Comparison of ENCODE assay signal across 11 mouse cellular contexts in genomic region chr6:87534855-87535575, GRCm38 (mm10). TPM values are rescaled to one million over a fixed set of nuclear protein-coding genes. Genes with fewer than 3 reads are reported as not detected.
A peak's percentile ranks its signal among the peaks of the same experiment; 100 is the strongest.
DNase-seq lines count a peak whose midpoint lies in the region; ATAC-seq and TF ChIP-seq lines count a peak whose summit lies in the region.
"Had no signal": no experiment of that assay in that cellular context is flagged by ENCODE, and none has a peak within 500 bp of the region (broad histone marks: within the 10 kb centered on the region; RNA-seq: fewer than 3 reads in every experiment).

No protein-coding gene starts in this region.

- peak; percentile 56 for ATAC-seq in megakaryocyte, adult 5-6 weeks (ENCODE audit: poor library complexity, severe bottlenecking)

- DNase-seq in spleen, adult 2 months (ENCODE audit: low read depth in 1 of 2, low spot score in 2 of 2), result peak; percentile 40 to 68
- no peak for DNase-seq in spleen, adult 12 weeks (ENCODE audit: low spot score)
- peak; percentile 52 to 64 for DNase-seq in thymus, postnatal 36 days
- no peak for DNase-seq in urinary bladder, postnatal 10 days (ENCODE audit: low spot score)
- DNase-seq in gastrocnemius, adult 2 months, result no peak
- DNase-seq in cerebellum, postnatal 36 days, result no peak
- DNase-seq: kidney, postnatal 36 days had no signal

- peaks cover 61% of the 10 kb centered on the region for H3K4me1 ChIP-seq in spleen, adult 2 months (ENCODE audit: control insufficient read depth, insufficient read depth, insufficient read length)
- peaks cover 15% of the 10 kb centered on the region for H3K4me1 ChIP-seq in bone marrow, adult 2 months (ENCODE audit: control insufficient read depth, insufficient read depth, low read length)

- no peak for TF ChIP-seq CTCF in spleen, adult 2 months (IDR thresholded peaks at IDR 0.05; ENCODE audit: extremely low read depth, insufficient read depth, insufficient read length, insufficient replicate concordance)
- TF ChIP-seq CTCF in bone marrow, adult 2 months (IDR thresholded peaks at IDR 0.05; ENCODE audit: control insufficient read depth, insufficient read depth, low read length), result no peak
- TF ChIP-seq CTCF in gastrocnemius, adult 2 months (IDR thresholded peaks at IDR 0.05), result no peak

- H3K36me3 ChIP-seq in spleen, adult 2 months (ENCODE audit: control insufficient read depth, insufficient read depth, low read length), result 0 out of 2 replicates have a peak, but pooled peaks cover 2% of the 10 kb centered on the region
- H3K36me3 ChIP-seq: embryonic facial prominence, embryonic 13.5 days; limb, embryonic 12.5 days had no signal

- no peak for TF ChIP-seq POLR2A in spleen, adult 2 months (IDR thresholded peaks at IDR 0.05; ENCODE audit: low read depth, low read length)
- no peak for TF ChIP-seq POLR2A in bone marrow, adult 2 months (IDR thresholded peaks at IDR 0.05; ENCODE audit: borderline replicate concordance, control insufficient read depth, low read depth, low read length)

- intact Hi-C loops in gastrocnemius, adult 2 months (cut with DNase I), result no loop called here

- 24% methylated on average over 9 of the region's 9 CpGs for WGBS in spleen, adult 2 months
- 25% methylated on average over 9 of the region's 9 CpGs for WGBS in bone marrow, adult 2 months

- no peaks in the 10 kb centered on the region for H3K27me3 ChIP-seq in spleen, adult 2 months (ENCODE audit: control insufficient read depth, insufficient read depth, low read length)

- no peak overlapping the region for H3K4me3 ChIP-seq in spleen, adult 2 months (ENCODE audit: extremely low read depth, insufficient read depth, insufficient read length)
- H3K4me3 ChIP-seq in bone marrow, adult 2 months (replicated peaks; ENCODE audit: control insufficient read depth, low read depth, low read length), result no peak overlapping the region
- H3K4me3 ChIP-seq in gastrocnemius, adult 2 months, result no peak overlapping the region
- H3K4me3 ChIP-seq: embryonic facial prominence, embryonic 13.5 days; limb, embryonic 12.5 days had no signal

- H3K27ac ChIP-seq in spleen, adult 2 months (ENCODE audit: insufficient read depth, low read length), result peak overlapping the region; percentile 93
- H3K27ac ChIP-seq in bone marrow, adult 2 months (ENCODE audit: control insufficient read depth, insufficient read depth, low read depth, low read length, poor library complexity), result peak overlapping the region; percentile 75
- H3K27ac ChIP-seq in gastrocnemius, adult 2 months, result no peak overlapping the region; the same call in 1 of the 2 replicates
- H3K27ac ChIP-seq: embryonic facial prominence, embryonic 13.5 days; limb, embryonic 12.5 days had no signal

RNA-seq across cellular contexts. Expression of gene Arhgap25, which starts 2.0 kb away (rescaled TPM):
- polyA plus RNA-seq in spleen, adult 2 months (2012; rRNA removed), result 17.3 and 18.0 TPM in 2 replicates
- 9.9 and 24.4 TPM in 2 replicates for polyA plus RNA-seq in bone marrow, adult 2 months (2011; ENCODE audit: insufficient read depth, insufficient read length, low replicate concordance, missing spikeins)
- 27.9 and 35.5 TPM in 2 replicates for total RNA-seq in megakaryocyte, adult 5-6 weeks (2015)
- total RNA-seq in megakaryocyte, adult 5-6 weeks (2017), result 74.4 TPM in 2 replicates
- 1 to 10 TPM in 1 of 2 experiments, under 1 TPM in 1; 0.69 to 1.3 TPM for total RNA-seq in gastrocnemius, adult 2 months (2021)

RNA-seq across cellular contexts. Expression of gene Prokr1, which starts 55.5 kb away (rescaled TPM):
- polyA plus RNA-seq in spleen, adult 2 months (2012; rRNA removed), result 0.74 and 1.4 TPM in 2 replicates
- polyA plus RNA-seq in bone marrow, adult 2 months (2011; ENCODE audit: insufficient read depth, insufficient read length, low replicate concordance, missing spikeins), result 1.6 and 2.0 TPM in 2 replicates
- total RNA-seq in megakaryocyte, adult 5-6 weeks (2015), result 0.11 and 0.29 TPM in 2 replicates
- total RNA-seq in megakaryocyte, adult 5-6 weeks (2017), result 0.08 and 0.26 TPM in 2 replicates
- 1 to 10 TPM; 2.1 to 2.7 TPM for total RNA-seq in gastrocnemius, adult 2 months (2021)

Comparison
In these comparisons a context has a peak if more than half of its experiments do, and no peak if none do; other contexts are left out.
1. DNase-seq: peak in spleen, adult 2 months (2 of 2) and thymus, postnatal 36 days (2 of 2); none in spleen, adult 12 weeks (single experiment), urinary bladder, postnatal 10 days (single experiment), gastrocnemius, adult 2 months (single experiment) and cerebellum, postnatal 36 days (0 of 2).
2. RNA of gene Arhgap25, which starts 2.0 kb away (total RNA-seq): 27.9 to 74.4 TPM in megakaryocyte, adult 5-6 weeks; 0.69 to 1.3 TPM in gastrocnemius, adult 2 months; every median in the first group is over 10 times any median in the second.